Mouse (Mus musculus): ENCODE measurements at regions not wholly inside any gene's neighbourhood (a gene's known extent, or its start where the extent isn't known, plus 50 kb on each side); places are given as distances from the start of the nearest gene placed in this dataset.

DNA sequence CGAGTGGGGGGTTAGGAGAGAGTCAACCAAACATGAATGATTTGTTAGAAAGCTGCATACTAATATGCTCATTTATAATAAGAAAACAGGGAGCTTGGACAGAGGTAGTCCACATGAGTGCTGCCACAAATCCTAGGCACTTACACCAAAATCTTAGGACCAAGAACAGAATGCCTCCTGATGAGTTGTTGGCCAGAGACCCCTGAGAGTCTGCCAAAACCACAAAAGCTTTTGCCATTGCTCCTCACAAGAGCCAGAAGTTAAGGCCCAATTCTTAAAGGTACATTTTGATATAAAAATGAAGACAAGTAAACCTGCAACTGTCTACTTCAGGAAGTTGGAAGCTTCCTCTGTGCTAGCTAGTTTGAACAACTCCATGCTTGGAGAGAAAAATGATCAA is 820.7 kb upstream of the Map3k7 start:
- TF ChIP-seq CTCF (IDR thresholded peaks at IDR 0.05; ENCODE audit: low read depth) (no peak), EP300 (IDR thresholded peaks at IDR 0.05; ENCODE audit: low read depth) (no peak)

All from liver, postnatal 0 days (tissue).